In the genomic region with DNA sequence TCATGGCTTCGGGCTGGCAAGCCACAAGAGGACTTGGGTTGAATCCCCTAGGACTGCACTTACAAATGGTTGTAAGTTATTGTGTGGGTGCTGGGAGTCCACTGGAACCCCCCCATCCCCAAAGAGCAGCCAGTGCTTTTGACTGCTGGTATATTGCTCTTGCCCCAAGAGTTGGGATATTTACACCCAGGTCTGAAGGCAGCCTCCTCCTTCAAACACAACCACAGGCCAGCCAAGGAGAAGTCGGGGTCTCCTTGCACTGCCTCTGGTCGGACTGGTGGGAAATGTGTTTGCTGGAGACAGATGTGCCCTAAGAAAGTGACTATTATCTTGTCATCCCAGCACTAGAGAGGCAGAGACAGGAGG, we compare ENCODE assay signal across 10 mouse cellular contexts. TPM values are rescaled to one million over a fixed set of nuclear protein-coding genes. Genes with fewer than 3 reads are reported as not detected.
DNase-seq lines count a peak whose midpoint lies in the region; ATAC-seq and TF ChIP-seq lines count a peak whose summit lies in the region.
"Had no signal": no experiment of that assay in that cellular context is flagged by ENCODE, and none has a peak within 500 bp of the region (broad histone marks: within the 10 kb centered on the region; RNA-seq: fewer than 3 reads in every experiment).

No protein-coding gene starts in this region.

- no peaks in the 10 kb centered on the region for H3K27me3 ChIP-seq in hindbrain, embryonic 12.5 days

- H3K79me2 ChIP-seq in macrophage (ENCODE audit: inconsistent target) = peaks cover 3% of the 10 kb centered on the region; the same call in 1 of the 2 replicates

- H3K9me3 ChIP-seq in hindbrain, embryonic 12.5 days (replicated peaks) = no peaks in the 10 kb centered on the region
- H3K9me3 ChIP-seq: forebrain, embryonic 12.5 days had no signal

- H3K4me2 ChIP-seq in hindbrain, embryonic 12.5 days (replicated peaks) = no peak overlapping the region

- WGBS in hindbrain, embryonic 12.5 days = 78% methylated on average over 3 of the region's 3 CpGs
- WGBS in macrophage (ENCODE audit: missing documents) = 75% methylated on average over 3 of the region's 3 CpGs

- H3K9ac ChIP-seq in hindbrain, embryonic 12.5 days = no peak overlapping the region

- peaks cover 76% of the 10 kb centered on the region for H3K4me1 ChIP-seq in hindbrain, embryonic 12.5 days

- H3K36me3 ChIP-seq in hindbrain, embryonic 12.5 days = peaks cover 5% of the 10 kb centered on the region
- peaks cover 3% of the 10 kb centered on the region; the same call in 1 of the 2 replicates for H3K36me3 ChIP-seq in macrophage (ENCODE audit: inconsistent target)

- H3K27ac ChIP-seq in layer of hippocampus, adult 2 months = peak overlapping the region; percentile 89; the same call in 1 of the 2 replicates
- H3K27ac ChIP-seq in hindbrain, embryonic 12.5 days = peak overlapping the region; percentile 91; the same call in 1 of the 2 replicates
- H3K27ac ChIP-seq in macrophage = peak overlapping the region; percentile 77

- TF ChIP-seq CTCF in layer of hippocampus, adult 2 months (conservative IDR thresholded peaks at IDR 0.05) = no peak

- DNase-seq in adrenal gland, adult 8-10 months = peak; percentile 15
- DNase-seq in adrenal gland, postnatal 25 days = no peak
- no peak for DNase-seq in layer of hippocampus, adult 2 months (ENCODE audit: low spot score in 2 of 2)
- DNase-seq in layer of hippocampus, adult 18-20 months (ENCODE audit: low spot score in 2 of 2) = no peak
- no peak for DNase-seq in retina, embryonic 14.5 days (ENCODE audit: low spot score)
- DNase-seq: cerebellum, adult 18-20 months had no signal

- no peak for ATAC-seq in hindbrain, embryonic 12.5 days (ENCODE audit: low FRiP score)
- ATAC-seq in erythroid progenitor cell, adult 5-6 weeks (replicated peaks; ENCODE audit: low FRiP score, poor library complexity, severe bottlenecking) = no peak

- no peak overlapping the region for H3K4me3 ChIP-seq in layer of hippocampus, adult 2 months
- no peak overlapping the region for H3K4me3 ChIP-seq in hindbrain, embryonic 12.5 days
- H3K4me3 ChIP-seq in macrophage (ENCODE audit: inconsistent target) = no peak overlapping the region
- H3K4me3 ChIP-seq: forebrain, embryonic 12.5 days had no signal

RNA-seq across cellular contexts. Expression of a gene that starts 3.6 kb away (rescaled TPM):
- total RNA-seq in adrenal gland, adult 8-10 months (2022) = 100 to 1,000 TPM in 3 of 4 experiments, 10 to 100 TPM in 1; 44.2 to 234 (median 162) TPM
- total RNA-seq in adrenal gland, postnatal 25 days (2021) = 49.9 and 142 TPM in 2 replicates
- 100 to 1,000 TPM in 1 of 2 experiments, 10 to 100 TPM in 1; 88.3 to 103 TPM for total RNA-seq in layer of hippocampus, adult 2 months (2021)
- total RNA-seq in layer of hippocampus, adult 18-20 months (2021) = 10 to 100 TPM; 60.7 to 76.4 TPM
- 235 and 271 TPM in 2 replicates for polyA plus RNA-seq in hindbrain, embryonic 12.5 days (2016; fragmentation: Nextera tagmentation; extraction: Ambion mirVana)
- 100 to 1,000 TPM in 11 of 26 experiments, 10 to 100 TPM in 15; 17.6 to 198 (median 86.7) TPM for total RNA-seq in macrophage (2018; cell fraction: chromatin; rRNA removed)
- 10 to 100 TPM; 10.1 to 24.5 (median 16.7) TPM for total RNA-seq in macrophage (2018; cell fraction: cytosol; rRNA removed)
- total RNA-seq in macrophage (2018; cell fraction: nucleus; rRNA removed) = 10 to 100 TPM; 11.8 to 97.1 (median 35.2) TPM
- polyA plus RNA-seq in macrophage (2018) = 17.6 to 31.0 TPM (median 19.0 TPM) in 3 replicates
- 10.1 and 19.7 TPM in 2 replicates for total RNA-seq in erythroid progenitor cell, adult 5-6 weeks (2015; ENCODE audit: low replicate concordance)
- 33.5 and 39.6 TPM in 2 replicates for total RNA-seq in erythroid progenitor cell, adult 5-6 weeks (2017; ENCODE audit: low replicate concordance)

RNA-seq across cellular contexts. Expression of a gene that starts 10.5 kb away (rescaled TPM):
- 10 to 100 TPM; 18.1 to 22.1 (median 21.7) TPM for total RNA-seq in adrenal gland, adult 8-10 months (2022)
- total RNA-seq in adrenal gland, postnatal 25 days (2021) = 15.6 and 16.7 TPM in 2 replicates
- total RNA-seq in layer of hippocampus, adult 2 months (2021) = 1 to 10 TPM; 7.0 to 7.4 TPM
- total RNA-seq in layer of hippocampus, adult 18-20 months (2021) = 1 to 10 TPM; 6.4 to 6.5 TPM
- 12.0 and 13.3 TPM in 2 replicates for polyA plus RNA-seq in hindbrain, embryonic 12.5 days (2016; fragmentation: Nextera tagmentation; extraction: Ambion mirVana)
- 1 to 10 TPM in 18 of 26 experiments, not detected in 8; 1.4 to 4.6 (median 2.1) TPM for total RNA-seq in macrophage (2018; cell fraction: chromatin; rRNA removed)
- total RNA-seq in macrophage (2018; cell fraction: cytosol; rRNA removed) = 10 to 100 TPM; 11.6 to 18.9 (median 13.6) TPM
- total RNA-seq in macrophage (2018; cell fraction: nucleus; rRNA removed) = 1 to 10 TPM in 25 of 26 experiments, not detected in 1; 2.4 to 8.5 (median 4.7) TPM
- polyA plus RNA-seq in macrophage (2018) = 4.4 to 19.3 TPM (median 13.3 TPM) in 3 replicates
- total RNA-seq in erythroid progenitor cell, adult 5-6 weeks (2015; ENCODE audit: low replicate concordance) = not detected in 2 replicates
- not detected in 2 replicates for total RNA-seq in erythroid progenitor cell, adult 5-6 weeks (2017; ENCODE audit: low replicate concordance)

RNA-seq across cellular contexts. Expression of a gene that starts 14.2 kb away (rescaled TPM):
- 100 to 1,000 TPM in 1 of 4 experiments, 10 to 100 TPM in 3; 56.4 to 145 (median 90.1) TPM for total RNA-seq in adrenal gland, adult 8-10 months (2022)
- 74.1 and 97.4 TPM in 2 replicates for total RNA-seq in adrenal gland, postnatal 25 days (2021)
- total RNA-seq in layer of hippocampus, adult 2 months (2021) = 10 to 100 TPM; 53.1 to 54.5 TPM
- 10 to 100 TPM; 59.4 to 68.4 TPM for total RNA-seq in layer of hippocampus, adult 18-20 months (2021)
- polyA plus RNA-seq in hindbrain, embryonic 12.5 days (2016; fragmentation: Nextera tagmentation; extraction: Ambion mirVana) = 42.1 and 54.5 TPM in 2 replicates
- 100 to 1,000 TPM in 2 of 26 experiments, 10 to 100 TPM in 24; 13.9 to 126 (median 56.5) TPM for total RNA-seq in macrophage (2018; cell fraction: chromatin; rRNA removed)
- 10 to 100 TPM; 20.5 to 44.1 (median 32.8) TPM for total RNA-seq in macrophage (2018; cell fraction: cytosol; rRNA removed)
- 100 to 1,000 TPM in 2 of 26 experiments, 10 to 100 TPM in 24; 20.4 to 111 (median 44.0) TPM for total RNA-seq in macrophage (2018; cell fraction: nucleus; rRNA removed)
- 16.3 to 36.3 TPM (median 20.3 TPM) in 3 replicates for polyA plus RNA-seq in macrophage (2018)
- 20.1 and 23.8 TPM in 2 replicates for total RNA-seq in erythroid progenitor cell, adult 5-6 weeks (2015; ENCODE audit: low replicate concordance)
- total RNA-seq in erythroid progenitor cell, adult 5-6 weeks (2017; ENCODE audit: low replicate concordance) = 12.5 and 18.2 TPM in 2 replicates

RNA-seq across cellular contexts. Expression of a gene that starts 17.1 kb away (rescaled TPM):
- 1 to 10 TPM; 2.4 to 5.2 (median 3.3) TPM for total RNA-seq in adrenal gland, adult 8-10 months (2022)
- 2.7 and 5.2 TPM in 2 replicates for total RNA-seq in adrenal gland, postnatal 25 days (2021)
- total RNA-seq in layer of hippocampus, adult 2 months (2021) = 1 to 10 TPM; 7.1 to 9.7 TPM
- 10 to 100 TPM in 1 of 2 experiments, 1 to 10 TPM in 1; 8.9 to 10.1 TPM for total RNA-seq in layer of hippocampus, adult 18-20 months (2021)
- 49.3 and 50.5 TPM in 2 replicates for polyA plus RNA-seq in hindbrain, embryonic 12.5 days (2016; fragmentation: Nextera tagmentation; extraction: Ambion mirVana)
- total RNA-seq in macrophage (2018; cell fraction: chromatin; rRNA removed) = 1 to 10 TPM in 3 of 26 experiments, under 1 TPM in 12, not detected in 11; 0.30 to 1.9 (median 0.43) TPM
- total RNA-seq in macrophage (2018; cell fraction: cytosol; rRNA removed) = 1 to 10 TPM in 3 of 26 experiments, under 1 TPM in 23; 0.09 to 1.6 (median 0.25) TPM
- 1 to 10 TPM in 5 of 26 experiments, under 1 TPM in 15, not detected in 6; 0.20 to 1.7 (median 0.57) TPM for total RNA-seq in macrophage (2018; cell fraction: nucleus; rRNA removed)
- 0.11 to 0.29 TPM (median 0.26 TPM) in 3 replicates for polyA plus RNA-seq in macrophage (2018)
- total RNA-seq in erythroid progenitor cell, adult 5-6 weeks (2015; ENCODE audit: low replicate concordance) = not detected in 2 replicates
- total RNA-seq in erythroid progenitor cell, adult 5-6 weeks (2017; ENCODE audit: low replicate concordance) = not detected in 2 replicates

RNA-seq across cellular contexts. Expression of a gene that starts 21.6 kb away (rescaled TPM):
- 10 to 100 TPM; 58.4 to 92.4 (median 81.9) TPM for total RNA-seq in adrenal gland, adult 8-10 months (2022)
- 45.4 and 67.9 TPM in 2 replicates for total RNA-seq in adrenal gland, postnatal 25 days (2021)
- total RNA-seq in layer of hippocampus, adult 2 months (2021) = 100 to 1,000 TPM; 331 to 341 TPM
- 100 to 1,000 TPM; 362 to 363 TPM for total RNA-seq in layer of hippocampus, adult 18-20 months (2021)
- polyA plus RNA-seq in hindbrain, embryonic 12.5 days (2016; fragmentation: Nextera tagmentation; extraction: Ambion mirVana) = 18.4 and 22.3 TPM in 2 replicates
- total RNA-seq in macrophage (2018; cell fraction: chromatin; rRNA removed) = 10 to 100 TPM in 3 of 26 experiments, 1 to 10 TPM in 22, under 1 TPM in 1; 0.58 to 13.3 (median 5.5) TPM
- total RNA-seq in macrophage (2018; cell fraction: cytosol; rRNA removed) = 1 to 10 TPM in 22 of 26 experiments, under 1 TPM in 4; 0.79 to 3.8 (median 1.7) TPM
- total RNA-seq in macrophage (2018; cell fraction: nucleus; rRNA removed) = 10 to 100 TPM in 3 of 26 experiments, 1 to 10 TPM in 23; 2.2 to 12.1 (median 4.5) TPM
- 1.9 to 3.0 TPM (median 2.4 TPM) in 3 replicates for polyA plus RNA-seq in macrophage (2018)
- total RNA-seq in erythroid progenitor cell, adult 5-6 weeks (2015; ENCODE audit: low replicate concordance) = not detected in 2 replicates
- total RNA-seq in erythroid progenitor cell, adult 5-6 weeks (2017; ENCODE audit: low replicate concordance) = not detected in 2 replicates

Comparison
In these comparisons a context has a peak if more than half of its experiments do, and no peak if none do; other contexts are left out.
1. RNA of a gene that starts 10.5 kb away (total RNA-seq): 18.1 to 22.1 TPM in adrenal gland, adult 8-10 months, 15.6 to 16.7 TPM in adrenal gland, postnatal 25 days, 7.0 to 7.4 TPM in layer of hippocampus, adult 2 months and 6.4 to 6.5 TPM in layer of hippocampus, adult 18-20 months; not detected in erythroid progenitor cell, adult 5-6 weeks; every median in the first group is over 4 times any median in the second.
2. Peak in every context shown above with its lines, with median percentiles within 50 percentile points of each other: H3K27ac ChIP-seq.